Mouse (Mus musculus): ENCODE results near the gene Slc39a11. TPM values are rescaled to one million over a fixed set of nuclear protein-coding genes. Genes with fewer than 3 reads are reported as not detected.
A peak's percentile ranks its signal among the peaks of the same experiment; 100 is the strongest.

Gene Slc39a11
- polyA plus RNA-seq, 1 experiment from 2014 or later: 21.8 TPM

GRCm38 (mm10) chr11:113512976-113513375 lies 136.9 kb downstream of the Slc39a11 start:
- Histone ChIP-seq H3K27me3 (ENCODE audit: insufficient read depth, low read length) (no peaks in the 10 kb centered on the region), H3K4me1 (ENCODE audit: insufficient read depth) (no peaks in the 10 kb centered on the region), H3K9ac (no peak overlapping the region), H3K9me3 (ENCODE audit: low read depth, low read length) (no peaks in the 10 kb centered on the region), H3K27ac (ENCODE audit: low read depth) (no peak overlapping the region), H3K36me3 (ENCODE audit: insufficient read depth) (no peaks in the 10 kb centered on the region), H3K4me2 (no peak overlapping the region), H3K4me3 (ENCODE audit: low read depth, low read length) (no peak overlapping the region)
- TF ChIP-seq CTCF (IDR thresholded peaks at IDR 0.05; ENCODE audit: low read depth): no peak
- WGBS: 74% methylated on average over 10 of the region's 10 CpGs
- no peak for DNase-seq
- no peak for ATAC-seq (ENCODE audit: insufficient read depth)

- no peak for TF ChIP-seq CTCF (IDR thresholded peaks at IDR 0.05; ENCODE audit: low read depth)
- ATAC-seq (ENCODE audit: insufficient read depth) (no peak), DNase-seq (no peak)
- no peaks in the 10 kb centered on the region for H3K27me3 ChIP-seq (ENCODE audit: insufficient read depth, low read length)
- no peaks in the 10 kb centered on the region for H3K4me1 ChIP-seq (ENCODE audit: insufficient read depth)
- WGBS: 86% methylated on average over 7 of the region's 7 CpGs
- no peak overlapping the region for H3K27ac ChIP-seq (ENCODE audit: low read depth)
- no peaks in the 10 kb centered on the region for H3K36me3 ChIP-seq (ENCODE audit: insufficient read depth)
- H3K4me2 ChIP-seq: no peak overlapping the region
- no peak overlapping the region for H3K9ac ChIP-seq
- H3K9me3 ChIP-seq (ENCODE audit: low read depth, low read length): no peaks in the 10 kb centered on the region
- no peak overlapping the region for H3K4me3 ChIP-seq (ENCODE audit: low read depth, low read length)
These were observed 137.7 kb downstream of the Slc39a11 start for GRCm38 (mm10) chr11:113512150-113512549.

- 57% methylated on average over 11 of the region's 11 CpGs for WGBS
- ATAC-seq (ENCODE audit: insufficient read depth): no peak
These were observed 138.8 kb downstream of the Slc39a11 start for GRCm38 (mm10) chr11:113510969-113511625.

GRCm38 (mm10) chr11:113510249-113510648 lies 139.6 kb downstream of the Slc39a11 start:
- H3K4me3 ChIP-seq (ENCODE audit: low read depth, low read length): no peak overlapping the region
- H3K36me3 ChIP-seq (ENCODE audit: insufficient read depth): no peaks in the 10 kb centered on the region
- ATAC-seq (ENCODE audit: insufficient read depth) (no peak), DNase-seq (no peak)
- 57% methylated on average over 7 of the region's 7 CpGs for WGBS
- no peaks in the 10 kb centered on the region for H3K27me3 ChIP-seq (ENCODE audit: insufficient read depth, low read length)
- H3K9me3 ChIP-seq (ENCODE audit: low read depth, low read length): no peaks in the 10 kb centered on the region
- H3K9ac ChIP-seq: no peak overlapping the region
- H3K4me2 ChIP-seq: no peak overlapping the region
- no peaks in the 10 kb centered on the region for H3K4me1 ChIP-seq (ENCODE audit: insufficient read depth)
- no peak for TF ChIP-seq CTCF (IDR thresholded peaks at IDR 0.05; ENCODE audit: low read depth)
- no peak overlapping the region for H3K27ac ChIP-seq (ENCODE audit: low read depth)

More at GRCm38 (mm10) chr11:113510969-113511625, 138.8 kb downstream of the Slc39a11 start:
- Histone ChIP-seq H3K9ac (no peak overlapping the region), H3K4me1 (ENCODE audit: insufficient read depth) (no peaks in the 10 kb centered on the region), H3K4me2 (no peak overlapping the region), H3K36me3 (ENCODE audit: insufficient read depth) (no peaks in the 10 kb centered on the region), H3K27ac (ENCODE audit: low read depth) (no peak overlapping the region), H3K9me3 (ENCODE audit: low read depth, low read length) (no peaks in the 10 kb centered on the region), H3K4me3 (ENCODE audit: low read depth, low read length) (no peak overlapping the region), H3K27me3 (ENCODE audit: insufficient read depth, low read length) (no peaks in the 10 kb centered on the region)
- no peak for DNase-seq
- no peak for TF ChIP-seq CTCF (IDR thresholded peaks at IDR 0.05; ENCODE audit: low read depth)

- Histone ChIP-seq H3K9me3 (ENCODE audit: low read depth, low read length) (no peaks in the 10 kb centered on the region), H3K36me3 (ENCODE audit: insufficient read depth) (no peaks in the 10 kb centered on the region), H3K4me3 (ENCODE audit: low read depth, low read length) (no peak overlapping the region), H3K9ac (no peak overlapping the region), H3K27ac (ENCODE audit: low read depth) (no peak overlapping the region), H3K4me1 (ENCODE audit: insufficient read depth) (no peaks in the 10 kb centered on the region), H3K4me2 (no peak overlapping the region), H3K27me3 (ENCODE audit: insufficient read depth, low read length) (no peaks in the 10 kb centered on the region)
- no peak for ATAC-seq (ENCODE audit: insufficient read depth)
- DNase-seq: peak; percentile 61
- 68% methylated on average over 11 of the region's 11 CpGs for WGBS
- no peak for TF ChIP-seq CTCF (IDR thresholded peaks at IDR 0.05; ENCODE audit: low read depth)
These were observed 142.0 kb downstream of the Slc39a11 start for GRCm38 (mm10) chr11:113507716-113508480.

GRCm38 (mm10) chr11:113505551-113506160 lies 144.2 kb downstream of the Slc39a11 start:
- Histone ChIP-seq H3K9me3 (ENCODE audit: low read depth, low read length) (no peaks in the 10 kb centered on the region), H3K4me3 (ENCODE audit: low read depth, low read length) (no peak overlapping the region), H3K9ac (no peak overlapping the region), H3K27me3 (ENCODE audit: insufficient read depth, low read length) (no peaks in the 10 kb centered on the region), H3K4me1 (ENCODE audit: insufficient read depth) (no peaks in the 10 kb centered on the region), H3K4me2 (no peak overlapping the region), H3K36me3 (ENCODE audit: insufficient read depth) (no peaks in the 10 kb centered on the region), H3K27ac (ENCODE audit: low read depth) (no peak overlapping the region)
- DNase-seq: no peak
- 73% methylated on average over 12 of the region's 12 CpGs for WGBS
- TF ChIP-seq CTCF (IDR thresholded peaks at IDR 0.05; ENCODE audit: low read depth): no peak
- ATAC-seq (ENCODE audit: insufficient read depth): no peak

GRCm38 (mm10) chr11:113504459-113505062 lies 145.3 kb downstream of the Slc39a11 start:
- no peak overlapping the region for H3K4me2 ChIP-seq
- H3K27me3 ChIP-seq (ENCODE audit: insufficient read depth, low read length): no peaks in the 10 kb centered on the region
- no peak overlapping the region for H3K9ac ChIP-seq
- H3K36me3 ChIP-seq (ENCODE audit: insufficient read depth): no peaks in the 10 kb centered on the region
- H3K4me3 ChIP-seq (ENCODE audit: low read depth, low read length): no peak overlapping the region
- H3K4me1 ChIP-seq (ENCODE audit: insufficient read depth): no peaks in the 10 kb centered on the region
- no peaks in the 10 kb centered on the region for H3K9me3 ChIP-seq (ENCODE audit: low read depth, low read length)
- no peak for TF ChIP-seq CTCF (IDR thresholded peaks at IDR 0.05; ENCODE audit: low read depth)
- WGBS: 49% methylated on average over 11 of the region's 11 CpGs
- DNase-seq (no peak), ATAC-seq (ENCODE audit: insufficient read depth) (no peak)
- H3K27ac ChIP-seq (ENCODE audit: low read depth): no peak overlapping the region

Data from lung, embryonic 14.5 days (tissue).